Mouse (Mus musculus): Measurements from ENCODE around the gene Afm. TPM values are rescaled to one million over a fixed set of nuclear protein-coding genes. Genes with fewer than 3 reads are reported as not detected.

Afm gene
- total and polyA plus RNA-seq, 2 experiments from 2014 or later, result not detected

GRCm38 (mm10) chr5:90571216-90571615, 52.5 kb downstream of the Afm start:
- H3K36me3 ChIP-seq (ENCODE audit: insufficient read depth, low read length), result no peaks in the 10 kb centered on the region
- H3K9ac ChIP-seq (replicated peaks; ENCODE audit: low read length, poor library complexity, severe bottlenecking), result no peak overlapping the region
- H3K4me1 ChIP-seq (ENCODE audit: insufficient read depth, low read length), result no peaks in the 10 kb centered on the region
- H3K4me3 ChIP-seq (ENCODE audit: low read depth, low read length), result no peak overlapping the region
- H3K4me2 ChIP-seq (ENCODE audit: low read depth, low read length, poor library complexity, severe bottlenecking), result no peak overlapping the region
- ATAC-seq (ENCODE audit: low FRiP score) (no peak), DNase-seq (ENCODE audit: low spot score) (peak; percentile 29)
- no peaks in the 10 kb centered on the region for H3K9me3 ChIP-seq (ENCODE audit: low read length)
- TF ChIP-seq CTCF (IDR thresholded peaks at IDR 0.05), result no peak
- WGBS, result 38% methylated on average over 3 of the region's 3 CpGs
- no peaks in the 10 kb centered on the region for H3K27me3 ChIP-seq (ENCODE audit: insufficient read depth, low read length)
- H3K27ac ChIP-seq (ENCODE audit: low read depth, low read length), result no peak overlapping the region

- WGBS, result 88% methylated on average over 9 of the region's 9 CpGs
- no peak overlapping the region for H3K27ac ChIP-seq (ENCODE audit: low read depth, low read length)
- H3K9ac ChIP-seq (replicated peaks; ENCODE audit: low read length, poor library complexity, severe bottlenecking), result no peak overlapping the region
- H3K4me1 ChIP-seq (ENCODE audit: insufficient read depth, low read length), result no peaks in the 10 kb centered on the region
- ATAC-seq (ENCODE audit: low FRiP score) (no peak), DNase-seq (ENCODE audit: low spot score) (no peak)
- no peak overlapping the region for H3K4me2 ChIP-seq (ENCODE audit: low read depth, low read length, poor library complexity, severe bottlenecking)
- H3K9me3 ChIP-seq (ENCODE audit: low read length), result no peaks in the 10 kb centered on the region
- no peaks in the 10 kb centered on the region for H3K27me3 ChIP-seq (ENCODE audit: insufficient read depth, low read length)
- no peak overlapping the region for H3K4me3 ChIP-seq (ENCODE audit: low read depth, low read length)
- no peak for TF ChIP-seq CTCF (IDR thresholded peaks at IDR 0.05)
- no peaks in the 10 kb centered on the region for H3K36me3 ChIP-seq (ENCODE audit: insufficient read depth, low read length)
Observed at GRCm38 (mm10) chr5:90577751-90578150, 59.0 kb downstream of the Afm start.

- Histone ChIP-seq H3K9ac (replicated peaks; ENCODE audit: low read length, poor library complexity, severe bottlenecking) (no peak overlapping the region), H3K27ac (ENCODE audit: low read depth, low read length) (no peak overlapping the region)
- no peak for ATAC-seq (ENCODE audit: low FRiP score)
Observed at GRCm38 (mm10) chr5:90579556-90579955, 60.8 kb downstream of the Afm start.

GRCm38 (mm10) chr5:90582179-90582578, 63.4 kb downstream of the Afm start:
- no peaks in the 10 kb centered on the region for H3K9me3 ChIP-seq (ENCODE audit: low read length)
- H3K4me1 ChIP-seq (ENCODE audit: insufficient read depth, low read length), result no peaks in the 10 kb centered on the region
- no peak overlapping the region for H3K4me2 ChIP-seq (ENCODE audit: low read depth, low read length, poor library complexity, severe bottlenecking)
- no peak overlapping the region for H3K9ac ChIP-seq (replicated peaks; ENCODE audit: low read length, poor library complexity, severe bottlenecking)
- DNase-seq (ENCODE audit: low spot score), result no peak
- no peak for ATAC-seq (ENCODE audit: low FRiP score)
- no peaks in the 10 kb centered on the region for H3K36me3 ChIP-seq (ENCODE audit: insufficient read depth, low read length)
- 90% methylated on average over 6 of the region's 6 CpGs for WGBS
- no peaks in the 10 kb centered on the region for H3K27me3 ChIP-seq (ENCODE audit: insufficient read depth, low read length)
- H3K27ac ChIP-seq (ENCODE audit: low read depth, low read length), result no peak overlapping the region
- no peak for TF ChIP-seq CTCF (IDR thresholded peaks at IDR 0.05)
- H3K4me3 ChIP-seq (ENCODE audit: low read depth, low read length), result no peak overlapping the region

More at GRCm38 (mm10) chr5:90579556-90579955, 60.8 kb downstream of the Afm start:
- H3K4me2 ChIP-seq (ENCODE audit: low read depth, low read length, poor library complexity, severe bottlenecking), result no peak overlapping the region
- H3K36me3 ChIP-seq (ENCODE audit: insufficient read depth, low read length), result no peaks in the 10 kb centered on the region
- no peak for TF ChIP-seq CTCF (IDR thresholded peaks at IDR 0.05)
- no peaks in the 10 kb centered on the region for H3K4me1 ChIP-seq (ENCODE audit: insufficient read depth, low read length)
- H3K27me3 ChIP-seq (ENCODE audit: insufficient read depth, low read length), result no peaks in the 10 kb centered on the region
- H3K9me3 ChIP-seq (ENCODE audit: low read length), result no peaks in the 10 kb centered on the region
- no peak overlapping the region for H3K4me3 ChIP-seq (ENCODE audit: low read depth, low read length)
- no peak for DNase-seq (ENCODE audit: low spot score)
- WGBS, result 91% methylated on average over 9 of the region's 9 CpGs

GRCm38 (mm10) chr5:90584799-90585198, 66.1 kb downstream of the Afm start:
- H3K9me3 ChIP-seq (ENCODE audit: low read length), result no peaks in the 10 kb centered on the region
- TF ChIP-seq CTCF (IDR thresholded peaks at IDR 0.05), result no peak
- H3K9ac ChIP-seq (replicated peaks; ENCODE audit: low read length, poor library complexity, severe bottlenecking), result no peak overlapping the region
- no peak overlapping the region for H3K4me3 ChIP-seq (ENCODE audit: low read depth, low read length)
- H3K4me1 ChIP-seq (ENCODE audit: insufficient read depth, low read length), result no peaks in the 10 kb centered on the region
- H3K27me3 ChIP-seq (ENCODE audit: insufficient read depth, low read length), result no peaks in the 10 kb centered on the region
- ATAC-seq (ENCODE audit: low FRiP score) (no peak), DNase-seq (ENCODE audit: low spot score) (no peak)
- 78% methylated on average over 7 of the region's 7 CpGs for WGBS
- H3K4me2 ChIP-seq (ENCODE audit: low read depth, low read length, poor library complexity, severe bottlenecking), result no peak overlapping the region
- no peak overlapping the region for H3K27ac ChIP-seq (ENCODE audit: low read depth, low read length)
- no peaks in the 10 kb centered on the region for H3K36me3 ChIP-seq (ENCODE audit: insufficient read depth, low read length)

GRCm38 (mm10) chr5:90586511-90586910, 67.8 kb downstream of the Afm start:
- ATAC-seq (ENCODE audit: low FRiP score) (no peak), DNase-seq (ENCODE audit: low spot score) (no peak)
- no peak overlapping the region for H3K27ac ChIP-seq (ENCODE audit: low read depth, low read length)
- H3K36me3 ChIP-seq (ENCODE audit: insufficient read depth, low read length), result no peaks in the 10 kb centered on the region
- WGBS, result 79% methylated on average over 5 of the region's 5 CpGs
- H3K9me3 ChIP-seq (ENCODE audit: low read length), result no peaks in the 10 kb centered on the region
- H3K27me3 ChIP-seq (ENCODE audit: insufficient read depth, low read length), result no peaks in the 10 kb centered on the region
- no peak overlapping the region for H3K9ac ChIP-seq (replicated peaks; ENCODE audit: low read length, poor library complexity, severe bottlenecking)
- no peak overlapping the region for H3K4me3 ChIP-seq (ENCODE audit: low read depth, low read length)
- no peak overlapping the region for H3K4me2 ChIP-seq (ENCODE audit: low read depth, low read length, poor library complexity, severe bottlenecking)
- TF ChIP-seq CTCF (IDR thresholded peaks at IDR 0.05), result no peak
- no peaks in the 10 kb centered on the region for H3K4me1 ChIP-seq (ENCODE audit: insufficient read depth, low read length)
